In genomic region chr8:10835054-10835453, GRCm38 (mm10) we compare ENCODE assay signal across 19 mouse cellular contexts.
"Had no signal": no experiment of that assay in that cellular context is flagged by ENCODE, and none has a peak within 500 bp of the region (broad histone marks: within the 10 kb centered on the region; RNA-seq: fewer than 3 reads in every experiment).

No protein-coding gene starts in this region.

- H3K4me1 ChIP-seq: liver, embryonic 15.5 days had no signal

- H3K36me3 ChIP-seq: liver, embryonic 13.5 days; liver, embryonic 15.5 days; midbrain, embryonic 13.5 days; midbrain, embryonic 15.5 days; neural tube, embryonic 13.5 days; neural tube, embryonic 15.5 days had no signal

- ATAC-seq: liver, postnatal 0 days; midbrain, embryonic 13.5 days; midbrain, embryonic 15.5 days had no signal

- DNase-seq: liver, embryonic 13.5 days; liver, postnatal 0 days; lung, embryonic 14.5 days; lung, postnatal 10 days; lung, postnatal 4 days; retina, postnatal 1 day; right cerebral cortex, adult 18-20 months; right cerebral cortex, postnatal 25 days; right cerebral cortex, postnatal 4 days; spleen, adult 18-20 months; thymus, adult 18-20 months; thymus, postnatal 14 days; thymus, postnatal 36 days had no signal

- H3K27me3 ChIP-seq: liver, embryonic 13.5 days; liver, embryonic 15.5 days; midbrain, embryonic 13.5 days; midbrain, embryonic 15.5 days; neural tube, embryonic 13.5 days had no signal

- H3K27ac ChIP-seq: liver, embryonic 13.5 days; liver, embryonic 15.5 days; midbrain, embryonic 13.5 days; midbrain, embryonic 15.5 days; neural tube, embryonic 13.5 days; neural tube, embryonic 15.5 days had no signal

- H3K4me3 ChIP-seq: liver, embryonic 13.5 days; liver, embryonic 15.5 days; midbrain, embryonic 13.5 days; midbrain, embryonic 15.5 days; myocyte; neural tube, embryonic 13.5 days; neural tube, embryonic 15.5 days had no signal

- H3K9me3 ChIP-seq: liver, embryonic 13.5 days; liver, embryonic 15.5 days; midbrain, embryonic 13.5 days; midbrain, embryonic 15.5 days; neural tube, embryonic 13.5 days; neural tube, embryonic 15.5 days had no signal
